Mouse (Mus musculus) heart, adult 2 months (tissue): ENCODE measurements around the gene Igdcc3. TPM values are rescaled to one million over a fixed set of nuclear protein-coding genes. Genes with fewer than 3 reads are reported as not detected.

Experiments
- DNase-seq, 2 experiments: peaks; one replicate each; pipeline ENCODE4 v3.0.0; 2021
- H3K27ac ChIP-seq: fragments of 200-600 bp; 2 replicates; pipeline ENCODE4 v1.8.1; 2022
- H3K27me3 ChIP-seq: fragments of 200-500 bp; 2 replicates; pipeline ENCODE4 v1.6.1; 2012; ENCODE audit warnings: mild to moderate bottlenecking, low read length, inconsistent platforms, mixed read lengths; ENCODE audit not compliant: control insufficient read depth, insufficient read depth
- H3K36me3 ChIP-seq: fragments of 200-500 bp; 2 replicates; pipeline ENCODE4 v1.6.1; 2012; ENCODE audit warnings: low read length, inconsistent platforms; ENCODE audit not compliant: control insufficient read depth, insufficient read depth
- H3K4me1 ChIP-seq: fragments of 200-500 bp; 2 replicates; pipeline ENCODE4 v1.6.1; 2011; ENCODE audit warnings: low read length; ENCODE audit not compliant: control insufficient read depth, insufficient read depth
- H3K4me3 ChIP-seq: fragments of 200-600 bp; 2 replicates; pipeline ENCODE4 v1.8.1; 2022
- H3K79me2 ChIP-seq: fragments of 200-500 bp; replicated peaks from 2 replicates; pipeline ENCODE4 v1.6.1; 2012; ENCODE audit warnings: mild to moderate bottlenecking, inconsistent platforms, low read length, moderate library complexity, mixed read lengths; ENCODE audit not compliant: control insufficient read depth, insufficient read depth
- H3K9ac ChIP-seq: fragments of 200-500 bp; 2 replicates; pipeline ENCODE4 v1.6.1; 2012; ENCODE audit warnings: low read depth, mild to moderate bottlenecking, control low read depth, inconsistent platforms, low read length, mixed read lengths
- CTCF ChIP-seq: fragments of 200-600 bp; IDR thresholded peaks from 2 replicates; pipeline ENCODE4 v1.8.1; 2022; ENCODE audit warnings: antibody characterized with exemption, mild to moderate bottlenecking, moderate library complexity
- EP300 ChIP-seq: fragments of 200-500 bp; IDR thresholded peaks from 2 replicates; pipeline ENCODE4 v1.6.1; 2011; ENCODE audit warnings: low read depth, low read length, control low read depth; ENCODE audit not compliant: insufficient read depth
- POLR2A ChIP-seq: fragments of 200-500 bp; IDR thresholded peaks from 2 replicates; pipeline ENCODE4 v1.6.1; 2011; ENCODE audit warnings: mild to moderate bottlenecking, low read depth, low read length, control low read depth; ENCODE audit not compliant: insufficient read depth
- WGBS: fragments of 180-500 bp; shearing (Covaris S2); methylation state at CpG from one replicate; pipeline ENCODE4 v1.1.7; 2018; 5-methylcytosine and 5-hydroxymethylcytosine counted together
- intact Hi-C: fragments of 180-260 bp; cut with DNase I; formaldehyde crosslinking; loops from one replicate; pipeline ENCODE4 v1.15.1; 2025
- polyA plus RNA-seq: library from polyadenylated mRNA; depleted of rRNA; stranded (reverse); fragments of >200 nt; gene quantifications from 2 replicates; pipeline ENCODE4 v1.2.3, GENCODE M21; 2012
- total RNA-seq, 2 experiments: library from RNA; stranded (reverse); gene quantifications; 2 replicates each; pipeline ENCODE4 v1.2.3; 2021

Gene Igdcc3
- total and polyA plus RNA-seq, 3 experiments: 0.07 to 0.16 (median 0.10) TPM

- intact Hi-C loops: loop anchor here (1.0 to 2.0 kb wide), 3 partner anchors 20 to 94 kb away; no protein-coding TSS in a partner anchor
- no peaks in the 10 kb centered on the region; the same call in 1 of the 2 replicates for H3K36me3 ChIP-seq
- DNase-seq: peak; percentile 84
- TF ChIP-seq EP300: peak; percentile 88
- TF ChIP-seq CTCF: peak; percentile 94
- no peak for TF ChIP-seq POLR2A
- no peak overlapping the region for H3K9ac ChIP-seq
- no peak overlapping the region for H3K4me3 ChIP-seq
- peaks cover 5% of the 10 kb centered on the region for H3K4me1 ChIP-seq
- WGBS: 5% methylated on average over 3 of the region's 3 CpGs
- no peaks in the 10 kb centered on the region for H3K79me2 ChIP-seq
- no peak overlapping the region for H3K27ac ChIP-seq
- no peaks in the 10 kb centered on the region for H3K27me3 ChIP-seq
These were observed 47.6 kb downstream of the Igdcc3 start for GRCm38 (mm10) chr9:65188599-65188998.

- DNase-seq: no peak
- H3K36me3 ChIP-seq: no peaks in the 10 kb centered on the region; the same call in 1 of the 2 replicates
- no peak overlapping the region for H3K4me3 ChIP-seq
- H3K27me3 ChIP-seq: no peaks in the 10 kb centered on the region
- no peak for TF ChIP-seq EP300
- no peak for TF ChIP-seq POLR2A
- TF ChIP-seq CTCF: no peak
- no peak overlapping the region for H3K27ac ChIP-seq
- H3K79me2 ChIP-seq: no peaks in the 10 kb centered on the region
- intact Hi-C loops: loop anchor here (5.0 to 10.0 kb wide), 2 partner anchors 158 to 456 kb away; partner anchors contain the start of genes Dpp8 and Rab11a
- H3K9ac ChIP-seq: no peak overlapping the region
- 80% methylated on average over 7 of the region's 7 CpGs for WGBS
- peaks cover 9% of the 10 kb centered on the region for H3K4me1 ChIP-seq
These were observed 49.3 kb downstream of the Igdcc3 start for GRCm38 (mm10) chr9:65190306-65190705.

- Histone ChIP-seq H3K4me1 (peaks cover 19% of the 10 kb centered on the region), H3K9ac (no peak overlapping the region), H3K4me3 (no peak overlapping the region), H3K79me2 (no peaks in the 10 kb centered on the region), H3K27me3 (no peaks in the 10 kb centered on the region), H3K27ac (peak overlapping the region; percentile 65), H3K36me3 (peaks cover 6% of the 10 kb centered on the region)
- WGBS: 29% methylated on average over 2 of the region's 2 CpGs
- DNase-seq: no peak
- intact Hi-C loops: loop anchor here (5.0 to 10.0 kb wide), 2 partner anchors 159 to 457 kb away; partner anchors contain the start of genes Dpp8 and Rab11a
- TF ChIP-seq EP300 (no peak), POLR2A (no peak), CTCF (no peak)
These were observed 50.4 kb downstream of the Igdcc3 start for GRCm38 (mm10) chr9:65191389-65191754.

- Histone ChIP-seq H3K36me3 (peaks cover 6% of the 10 kb centered on the region), H3K9ac (no peak overlapping the region), H3K79me2 (no peaks in the 10 kb centered on the region), H3K4me3 (no peak overlapping the region), H3K27ac (peak overlapping the region; percentile 65), H3K4me1 (peaks cover 19% of the 10 kb centered on the region), H3K27me3 (no peaks in the 10 kb centered on the region)
- intact Hi-C loops: loop anchor here (5.0 to 10.0 kb wide), 2 partner anchors 160 to 457 kb away; partner anchors contain the start of genes Dpp8 and Rab11a
- DNase-seq: no peak
- TF ChIP-seq EP300 (0 out of 2 replicates have a peak, but pooled peaks have one; percentile 41), CTCF (no peak), POLR2A (0 out of 2 replicates have a peak, but pooled peaks have one; percentile 19)
- WGBS: 44% methylated on average over 8 of the region's 8 CpGs
These were observed 50.9 kb downstream of the Igdcc3 start for GRCm38 (mm10) chr9:65191755-65192469.

GRCm38 (mm10) chr9:65193214-65193613 is 52.2 kb downstream of the Igdcc3 start:
- no peak overlapping the region for H3K4me3 ChIP-seq
- H3K36me3 ChIP-seq: peaks cover 6% of the 10 kb centered on the region
- 68% methylated on average over 12 of the region's 12 CpGs for WGBS
- intact Hi-C loops: loop anchor here (5.0 to 10.0 kb wide), 2 partner anchors 161 to 458 kb away; partner anchors contain the start of genes Dpp8 and Rab11a
- no peaks in the 10 kb centered on the region for H3K27me3 ChIP-seq
- H3K4me1 ChIP-seq: peaks cover 21% of the 10 kb centered on the region
- no peak for DNase-seq
- no peak for TF ChIP-seq EP300
- TF ChIP-seq POLR2A: no peak
- no peak for TF ChIP-seq CTCF
- no peaks in the 10 kb centered on the region for H3K79me2 ChIP-seq
- H3K27ac ChIP-seq: no peak overlapping the region
- H3K9ac ChIP-seq: no peak overlapping the region

- Histone ChIP-seq H3K79me2 (no peaks in the 10 kb centered on the region), H3K4me1 (peaks cover 22% of the 10 kb centered on the region), H3K9ac (peak within 1 kb of the TSS; percentile 71), H3K27ac (peak within 1 kb of the TSS; percentile 97), H3K27me3 (no peaks in the 10 kb centered on the region), H3K4me3 (peak within 1 kb of the TSS; percentile 26; the same call in 1 of the 2 replicates), H3K36me3 (peaks cover 6% of the 10 kb centered on the region)
- WGBS: 53% methylated on average over 4 of the region's 4 CpGs
- no peak for DNase-seq
- TF ChIP-seq POLR2A (no peak), CTCF (no peak), EP300 (no peak)
- intact Hi-C loops: loop anchor here (2.0 to 10.0 kb wide), 2 partner anchors 20 to 460 kb away; partner anchors contain the start of gene Rab11a
These were observed 54.1 kb downstream of the Igdcc3 start, which contains the start of gene Parp16 for GRCm38 (mm10) chr9:65195053-65195452. TSS of gene Parp16 (plus strand) at chr9:65195353.
